Mouse (Mus musculus) frontal cortex, adult (tissue): Measurements from ENCODE around the gene Top3b.
"Not testable (repeated sequence)": the region's sequence is repeated elsewhere in the genome, so short reads cannot be mapped to it uniquely, and the experiment has no call there.

Experiments used
- ATAC-seq: cut with Nextera tagmentation; 2 replicates; pipeline ENCODE4 v1.9.2; 2017; ENCODE audit warnings: mild to moderate bottlenecking, moderate library complexity, mixed read lengths; ENCODE audit not compliant: low TSS enrichment

The Top3b gene

DNA sequence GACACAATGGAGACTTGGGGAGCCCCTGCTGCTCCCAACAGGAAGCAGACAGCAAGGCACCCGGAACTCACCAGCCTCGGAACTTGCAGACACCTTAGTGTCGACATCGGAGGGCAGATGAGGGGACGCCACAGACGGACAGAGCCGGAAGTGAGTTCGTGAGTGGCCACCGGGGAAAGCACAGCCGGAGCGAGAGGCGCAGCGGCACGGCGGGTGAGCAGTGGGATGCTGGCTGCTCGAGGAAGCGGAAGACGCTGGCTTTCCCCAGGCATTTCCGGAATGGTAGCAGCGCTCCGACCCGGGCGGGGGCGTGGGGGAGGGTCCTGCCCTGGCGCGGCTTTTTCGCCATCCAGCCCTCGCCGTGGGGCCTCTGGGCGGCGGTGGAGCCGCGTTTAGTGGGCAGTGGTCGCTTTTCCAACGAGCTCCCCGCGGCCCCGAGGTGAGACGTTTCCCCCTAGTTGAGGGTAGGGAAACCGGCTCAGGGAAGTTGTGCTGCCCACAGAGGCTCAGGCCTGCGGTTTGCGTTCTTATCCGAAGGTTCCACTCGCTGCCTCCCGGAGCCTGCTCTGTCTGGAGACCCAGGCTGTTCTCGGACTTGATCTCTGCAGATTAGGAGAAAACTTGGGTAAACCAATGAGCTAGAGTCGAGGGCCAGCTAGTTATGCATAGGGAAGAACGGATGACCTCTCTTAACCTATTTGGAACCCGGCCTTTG, at the start of gene Top3b, which contains the start of gene Vpreb1:
TSS of gene Top3b (plus strand) at position 120 of the 715 bp plus-strand sequence.
TSS of gene Vpreb1 (minus strand) at position 227 of the 715 bp plus-strand sequence.
- peak; percentile 99 for ATAC-seq

DNA sequence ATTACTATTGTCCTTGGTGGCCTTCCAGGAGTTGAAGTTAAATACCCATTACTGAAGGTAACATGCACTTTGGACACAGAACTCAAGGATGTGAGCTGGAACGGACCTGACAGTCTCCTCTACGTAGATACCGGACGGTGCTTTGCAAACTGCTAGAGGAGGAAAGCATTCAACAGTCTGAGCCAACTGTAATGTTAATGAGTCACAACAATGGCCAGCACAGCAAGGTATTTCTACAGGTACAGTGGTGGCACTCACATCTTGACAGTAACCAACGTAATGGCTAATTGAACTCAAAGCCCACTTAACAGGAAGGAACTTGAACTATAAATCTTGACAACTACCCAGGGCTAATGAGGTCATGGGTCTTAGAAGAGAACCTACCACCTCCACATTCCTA, 45.1 kb upstream of the Top3b start:
- no peak for ATAC-seq

DNA sequence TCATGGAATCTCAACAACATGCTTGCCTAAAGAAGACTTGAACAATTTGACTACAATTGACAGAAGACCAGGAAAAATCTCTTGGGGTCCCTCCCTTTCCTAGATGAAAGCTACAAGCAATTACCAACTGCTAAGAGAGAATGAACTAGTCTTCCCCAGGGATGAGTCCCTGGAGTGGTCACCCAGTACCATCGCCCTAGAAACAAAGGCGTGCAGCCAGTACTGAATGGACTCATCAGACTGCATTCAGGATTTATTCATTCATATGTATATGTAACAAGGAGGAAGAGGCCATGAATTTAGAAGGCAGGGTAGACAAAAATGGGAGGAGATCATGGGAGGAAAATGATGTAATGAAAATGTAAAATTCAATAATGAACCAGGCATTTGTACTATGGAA, 44.3 kb upstream of the Top3b start:
- no peak for ATAC-seq

DNA sequence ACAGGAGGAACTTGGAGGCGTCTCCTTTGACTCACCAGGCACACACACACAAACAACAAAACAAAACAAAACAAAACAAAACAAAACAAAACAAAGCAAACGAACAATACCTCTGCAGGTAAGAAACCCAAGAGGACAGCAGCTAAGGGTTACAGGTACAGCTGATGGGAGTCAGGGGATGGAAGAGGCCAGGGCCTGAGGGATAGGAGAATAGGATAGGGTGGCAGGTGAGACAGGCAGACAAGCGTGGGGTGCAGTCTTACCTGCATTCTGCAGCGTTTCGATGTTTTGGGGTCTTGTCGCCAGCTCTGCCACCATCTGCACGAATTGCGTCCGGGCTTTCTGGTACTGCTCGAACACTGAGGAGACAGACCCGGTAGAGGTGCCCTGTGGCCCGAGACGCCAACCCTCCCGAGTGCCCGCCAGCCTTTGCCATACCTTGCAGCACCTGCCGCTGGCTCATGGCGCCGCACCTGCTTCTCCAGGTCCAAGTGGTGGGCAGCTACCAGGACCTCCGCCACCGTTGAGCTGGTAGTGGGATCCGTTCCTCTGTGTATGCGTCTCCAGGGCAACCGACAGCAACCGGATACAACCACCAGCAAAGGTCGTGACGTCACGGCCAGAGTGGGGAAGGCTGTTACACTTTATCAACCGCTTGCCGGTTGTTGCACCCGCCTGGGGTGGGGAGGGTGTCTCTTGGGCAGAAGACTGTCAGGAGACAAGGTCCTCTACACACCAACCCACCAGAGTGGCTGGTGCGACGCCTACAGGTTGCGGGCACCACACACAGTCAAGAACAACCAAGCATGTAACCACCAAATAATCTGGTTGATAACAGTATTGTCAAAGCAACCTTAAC, 41.5 kb upstream of the Top3b start, which contains the start of gene Spag6l:
TSS of gene Spag6l (minus strand) at position 700 of the 859 bp plus-strand sequence.
- peak; percentile 95 for ATAC-seq

DNA sequence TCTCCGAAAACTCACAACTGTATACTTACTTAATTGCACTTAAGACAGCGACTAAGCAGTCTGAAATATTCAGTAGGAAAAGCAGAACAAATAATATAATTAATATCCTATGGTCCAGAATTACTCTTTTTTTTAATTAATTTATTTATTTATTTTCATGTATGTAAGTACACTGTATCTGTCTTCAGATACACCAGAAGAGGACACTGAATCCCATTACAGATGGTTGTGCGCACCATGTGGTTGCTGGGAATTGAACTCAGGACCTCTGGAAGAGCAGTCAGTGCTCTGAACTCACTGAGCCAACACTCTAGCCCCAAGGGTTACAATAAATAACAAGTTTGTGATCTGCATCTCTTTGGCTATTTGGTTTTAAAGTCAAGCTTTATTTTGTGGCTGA, 40.9 kb upstream of the Top3b start:
- ATAC-seq = no peak

DNA sequence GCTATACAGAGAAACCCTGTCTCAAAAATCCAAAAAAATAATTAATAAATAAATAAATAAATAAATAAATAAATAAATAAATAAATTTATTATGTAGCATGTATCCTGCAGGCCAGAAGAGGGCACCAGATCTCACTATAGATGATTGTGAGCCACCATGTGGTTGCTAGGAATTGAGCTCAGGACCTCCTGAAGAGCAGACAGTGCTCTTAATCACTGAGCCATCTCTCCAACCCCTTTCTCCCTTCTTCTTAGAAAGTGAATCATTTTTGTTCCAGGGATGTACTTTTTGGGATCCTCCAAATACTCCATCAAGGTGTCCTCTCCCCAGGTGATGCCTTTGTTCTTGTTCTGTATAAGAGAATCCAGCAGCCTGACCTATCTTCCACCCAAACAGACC, 21.3 kb upstream of the Top3b start:
- no peak for ATAC-seq

DNA sequence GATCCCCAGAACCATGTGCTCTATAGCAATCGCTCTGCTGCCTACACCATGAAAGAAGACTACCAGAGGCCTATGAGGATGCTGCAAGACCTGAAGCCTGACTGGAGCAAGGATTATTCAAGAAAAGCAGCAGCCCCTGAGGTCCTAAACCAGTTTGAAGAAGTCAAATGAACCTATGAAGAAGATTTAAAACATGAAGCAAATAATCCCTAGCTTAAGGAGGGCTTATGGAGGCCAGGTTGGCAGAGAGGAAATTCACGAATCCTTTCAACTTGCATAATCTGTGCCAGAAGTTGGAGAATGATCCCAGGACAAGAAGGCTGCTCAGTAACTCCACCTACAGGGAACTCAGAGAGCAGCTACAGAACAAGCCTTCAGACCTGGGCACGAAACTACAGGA, 18.1 kb upstream of the Top3b start:
- ATAC-seq = no peak

DNA sequence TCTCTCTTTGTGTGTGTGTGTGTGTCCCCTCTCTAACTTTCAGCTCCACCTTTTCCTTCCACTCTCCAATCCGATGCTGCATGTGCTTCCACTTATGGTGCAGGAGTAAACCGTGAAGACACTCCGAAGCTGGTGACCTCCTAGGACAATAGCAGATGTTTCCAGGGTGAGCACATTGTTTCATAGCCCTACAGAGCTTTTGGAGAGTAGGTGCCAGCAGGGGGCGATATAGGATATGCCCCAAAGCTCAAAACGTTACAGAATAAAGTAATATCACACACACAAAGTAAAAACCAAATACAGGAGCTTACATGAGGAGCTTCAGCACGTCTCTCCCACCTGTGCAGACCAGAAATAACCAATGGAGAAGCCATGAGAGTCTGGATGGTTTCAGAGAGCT, 15.7 kb upstream of the Top3b start:
- ATAC-seq = peak; percentile 66

DNA sequence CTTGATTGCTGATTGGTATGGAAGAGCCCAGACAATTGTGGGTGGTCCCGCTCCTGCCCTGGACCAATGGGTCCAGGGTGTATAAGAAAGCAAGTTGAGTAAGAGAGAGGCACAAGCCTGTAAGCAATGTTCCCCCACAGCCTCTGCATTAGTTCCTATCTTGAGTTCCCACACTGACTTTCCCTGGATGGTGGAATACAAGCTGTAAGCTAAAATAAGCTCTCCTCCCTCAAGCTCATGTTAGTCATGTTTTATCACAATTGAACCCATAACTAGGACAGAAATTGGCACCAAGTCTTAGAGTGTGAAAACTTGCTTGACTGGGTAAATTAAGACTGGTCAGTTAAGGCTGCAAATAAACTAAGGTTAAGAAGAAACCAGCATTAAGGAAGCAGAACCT, 15.0 kb upstream of the Top3b start:
- peak; percentile 99 for ATAC-seq

DNA sequence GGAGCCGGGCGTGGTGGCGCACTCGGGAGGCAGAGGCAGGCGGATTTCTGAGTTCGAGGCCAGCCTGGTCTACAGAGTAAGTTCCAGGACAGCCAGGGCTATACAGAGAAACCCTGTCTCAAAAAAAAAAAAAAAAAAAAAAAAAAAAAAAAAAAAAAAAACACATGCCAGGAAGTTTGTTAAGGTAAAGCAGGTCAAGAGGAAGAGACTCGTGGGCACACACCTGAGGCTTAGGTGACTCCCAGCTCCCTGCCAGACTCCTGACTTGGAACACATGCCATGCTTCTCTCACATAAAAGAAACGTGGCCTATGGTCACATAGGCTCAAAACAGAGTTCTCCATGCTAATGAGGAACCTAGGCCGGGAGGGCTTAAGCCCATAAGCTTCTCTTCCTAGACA, 14.5 kb upstream of the Top3b start:
- not testable (repeated sequence) for ATAC-seq

DNA sequence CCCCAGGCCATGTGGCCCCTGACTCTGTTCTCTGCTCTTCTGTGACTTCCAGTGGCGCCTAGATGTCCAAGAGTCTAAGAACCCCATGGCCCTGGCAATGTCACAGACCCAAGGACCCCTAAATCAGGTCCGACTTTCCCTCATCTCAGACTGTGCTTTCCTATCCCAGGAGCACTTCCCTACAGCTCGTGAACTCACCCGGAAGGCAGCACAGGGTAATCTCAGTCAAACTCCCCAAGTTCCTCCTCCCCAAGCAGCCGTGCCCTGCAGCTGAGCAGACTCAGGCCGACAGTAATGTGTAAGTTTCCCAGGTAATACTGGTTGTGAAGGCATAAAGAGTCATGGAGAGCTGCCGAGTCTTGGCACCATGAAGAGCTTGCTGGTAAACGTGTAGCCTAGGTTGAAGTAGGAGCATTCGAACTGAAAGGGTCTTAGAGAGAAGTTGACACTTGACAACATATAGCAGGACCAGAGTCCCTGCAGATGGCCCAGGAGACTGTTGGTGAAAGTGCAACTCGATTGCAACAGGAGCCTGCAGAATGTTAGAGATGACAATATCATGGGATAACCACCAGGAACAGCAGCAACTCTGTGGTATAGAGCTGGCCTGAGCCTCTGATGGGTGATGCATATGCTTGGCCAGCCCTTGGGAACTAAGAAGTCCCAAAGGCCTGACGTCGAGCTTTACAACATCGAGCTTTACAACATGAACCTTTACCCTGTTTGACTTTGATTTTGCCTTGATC, 13.6 kb upstream of the Top3b start:
- no peak for ATAC-seq

DNA sequence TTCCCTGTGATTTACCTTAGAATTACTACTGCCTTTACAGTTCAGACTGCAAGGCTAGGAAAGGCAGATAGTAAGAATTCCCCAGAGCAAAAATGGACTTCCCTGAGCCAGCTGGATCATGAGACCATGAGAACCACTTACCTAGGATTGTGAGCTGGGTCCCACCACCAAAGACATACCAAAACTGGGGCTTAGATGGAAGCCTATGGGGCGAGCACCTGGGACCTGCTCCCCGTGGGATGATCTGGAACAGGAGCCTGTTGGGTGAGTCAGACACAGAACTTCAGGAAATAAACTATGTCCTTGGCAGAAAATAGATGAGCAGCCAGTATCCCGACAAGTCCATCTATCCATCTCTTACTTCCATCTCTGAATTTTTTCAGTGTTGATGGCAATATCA, 8.2 kb upstream of the Top3b start:
- no peak for ATAC-seq

DNA sequence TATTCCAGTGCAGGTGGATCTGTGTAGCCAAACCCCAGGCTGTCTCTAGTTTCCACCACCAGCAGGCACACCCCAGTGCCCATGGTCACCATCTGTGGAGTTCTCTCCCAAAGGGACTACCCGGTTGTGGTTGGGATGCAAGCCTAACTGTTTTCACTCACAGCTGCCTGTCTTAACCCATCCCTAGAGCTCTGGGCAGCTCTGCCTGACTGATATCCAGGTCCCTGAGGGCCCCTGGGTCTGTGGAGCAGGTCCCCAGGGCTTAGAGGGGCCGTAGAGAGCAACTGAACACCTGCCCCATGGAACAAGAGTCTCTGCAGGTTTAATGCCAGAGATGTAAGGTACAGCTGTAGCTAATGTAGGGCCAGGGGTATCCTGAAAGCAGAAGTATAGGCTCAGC, 6.6 kb upstream of the Top3b start, which contains the start of gene Igll1:
TSS of gene Igll1 (minus strand) at position 8 of the 400 bp plus-strand sequence.
- ATAC-seq = no peak

DNA sequence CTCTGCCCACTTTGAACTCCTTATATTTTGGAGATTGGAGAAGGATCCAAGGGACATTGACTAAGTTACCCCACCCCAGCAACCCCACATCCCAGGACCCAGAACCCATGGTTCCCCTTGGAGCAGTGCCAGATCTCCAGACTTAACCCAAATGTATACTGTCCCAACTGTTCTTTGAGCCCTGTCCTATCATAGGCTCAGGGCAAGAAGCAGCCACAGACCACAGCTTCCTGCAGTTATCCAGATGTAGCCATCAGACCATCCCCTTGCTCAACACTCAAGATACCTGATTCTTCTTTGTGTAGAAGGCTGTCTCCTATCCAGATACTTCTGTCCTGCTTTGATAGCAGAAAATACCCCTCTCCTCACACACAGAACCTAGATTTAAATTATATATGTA, 5.3 kb upstream of the Top3b start:
- no peak for ATAC-seq

DNA sequence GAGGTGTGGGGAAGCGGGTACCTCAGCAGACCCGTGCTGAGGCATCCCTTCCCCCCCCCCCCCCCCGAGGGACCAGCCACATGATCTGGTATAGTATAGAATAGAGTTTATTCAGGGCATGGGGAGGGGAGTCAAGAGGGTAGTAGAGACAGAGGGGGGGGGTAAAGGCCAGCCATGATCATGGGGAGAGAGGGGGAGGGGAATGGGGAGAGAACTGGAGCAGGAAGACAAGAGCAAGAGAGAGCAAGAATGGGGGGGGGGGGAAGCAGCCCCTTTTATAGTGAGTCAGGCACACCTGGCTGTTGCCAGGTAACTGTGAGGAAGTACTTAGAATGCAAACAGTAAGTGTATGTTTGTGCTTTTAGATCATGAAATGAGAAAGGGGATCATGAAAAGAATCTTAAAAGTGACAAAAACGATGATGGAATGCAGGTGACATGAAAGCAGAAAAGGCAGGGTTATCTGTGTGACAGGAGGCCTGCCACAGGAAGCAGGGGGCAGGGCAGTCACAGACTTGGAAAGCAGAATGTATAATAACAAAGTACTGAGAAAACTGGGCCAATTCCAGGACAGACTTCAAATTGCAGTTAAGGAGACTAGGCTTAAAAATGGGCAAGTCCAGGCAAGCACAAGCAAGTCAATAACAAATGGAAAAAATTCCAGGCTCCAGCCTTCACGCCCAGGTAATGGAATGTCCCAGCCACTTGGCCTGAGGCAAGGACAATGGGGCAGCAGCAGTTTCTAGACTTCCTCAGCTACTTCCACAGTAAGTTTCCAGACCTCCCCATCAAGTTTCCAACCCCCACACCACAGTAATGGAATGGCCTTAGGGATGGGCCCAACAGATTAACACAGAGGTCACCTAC, 4.6 kb upstream of the Top3b start:
- no peak for ATAC-seq

DNA sequence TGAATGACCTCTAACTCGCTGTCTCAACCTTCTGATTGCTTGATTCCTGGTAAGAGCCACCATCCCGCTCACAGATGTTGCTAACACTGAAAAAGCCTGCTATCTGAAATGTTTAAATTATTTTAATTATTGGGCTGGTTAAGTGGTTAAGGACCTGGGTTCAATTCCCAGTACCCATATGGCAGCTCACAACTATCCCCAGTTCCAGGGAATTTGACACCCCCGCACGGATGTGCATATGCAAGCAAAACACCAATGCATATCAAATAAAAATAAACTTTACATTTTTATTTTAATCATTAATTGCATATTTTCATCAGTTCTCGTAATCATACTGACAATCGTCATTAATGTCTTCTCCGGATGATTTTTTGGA, 307 bp upstream of the Top3b start:
- peak; percentile 4; the same call in 1 of the 2 replicates for ATAC-seq

DNA sequence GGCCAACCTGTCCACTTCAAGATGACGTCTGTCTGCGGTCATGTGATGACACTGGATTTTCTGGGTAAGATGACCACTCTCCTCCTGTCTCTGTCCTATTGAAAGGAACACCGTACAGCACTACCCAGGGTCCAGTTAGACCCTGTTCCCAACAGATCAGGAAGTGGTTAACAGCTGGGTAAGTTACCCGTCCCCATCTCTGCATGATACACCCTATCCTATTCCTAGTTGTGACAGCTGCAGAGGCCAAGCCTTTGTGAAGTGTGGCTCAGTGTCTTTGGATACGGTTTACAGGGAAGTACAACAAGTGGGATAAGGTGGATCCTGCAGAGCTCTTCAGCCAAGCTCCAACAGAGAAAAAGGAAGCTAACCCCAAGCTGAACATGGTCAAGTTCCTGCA, 8.5 kb downstream of the Top3b start:
- no peak for ATAC-seq

DNA sequence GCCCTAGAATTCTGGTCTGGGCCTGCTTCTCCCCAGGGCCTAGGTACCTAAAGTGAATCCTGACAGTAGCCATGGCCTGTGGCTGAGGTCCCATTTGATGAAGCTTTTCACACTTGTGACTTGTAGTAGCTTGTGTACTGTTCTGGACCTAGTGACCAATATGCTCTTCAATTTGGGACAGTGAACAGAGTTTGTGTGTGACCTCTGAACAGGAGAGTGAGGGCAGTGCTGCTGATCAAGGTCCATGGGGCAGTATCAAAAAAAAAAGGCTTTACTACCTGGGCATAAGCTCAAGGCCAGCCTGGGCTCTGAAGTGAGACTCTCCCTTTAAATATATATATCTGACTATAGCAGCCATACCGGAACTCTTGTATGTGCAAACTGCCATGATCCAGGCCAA, 17.8 kb downstream of the Top3b start:
- ATAC-seq = no peak

DNA sequence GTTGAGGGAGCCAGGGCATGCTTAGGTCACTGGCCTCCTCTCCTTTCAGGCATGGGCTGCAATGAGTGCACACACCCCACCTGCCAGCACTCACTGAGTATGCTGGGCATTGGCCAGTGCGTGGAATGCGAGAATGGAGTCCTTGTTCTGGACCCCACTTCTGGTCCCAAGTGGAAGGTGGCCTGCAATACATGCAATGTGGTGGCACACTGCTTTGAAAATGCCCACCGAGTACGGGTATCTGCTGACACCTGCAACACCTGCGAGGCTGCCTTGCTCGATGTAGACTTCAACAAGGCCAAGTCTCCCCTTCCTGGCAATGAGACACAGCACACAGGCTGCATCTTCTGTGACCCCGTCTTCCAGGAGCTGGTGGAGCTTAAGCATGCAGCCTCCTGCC, 21.8 kb downstream of the Top3b start:
- no peak for ATAC-seq

DNA sequence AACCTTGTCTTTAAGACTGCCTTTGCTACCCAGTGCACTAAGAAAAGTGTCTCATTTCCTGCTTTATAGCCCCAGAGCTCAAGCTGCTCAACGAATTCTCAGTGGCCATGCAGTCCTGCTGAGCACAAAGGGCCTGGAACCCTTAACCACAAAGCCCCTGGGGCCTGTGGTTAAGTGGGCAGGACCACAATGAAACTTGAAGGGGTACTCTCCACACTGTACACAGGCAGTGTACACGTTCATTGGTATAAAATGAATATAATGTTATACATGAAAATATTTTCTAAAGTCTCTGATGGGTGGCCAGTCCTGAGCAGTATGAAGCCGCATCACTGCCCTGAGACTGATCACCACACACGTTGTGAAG, 25.5 kb downstream of the Top3b start:
- ATAC-seq = no peak

DNA sequence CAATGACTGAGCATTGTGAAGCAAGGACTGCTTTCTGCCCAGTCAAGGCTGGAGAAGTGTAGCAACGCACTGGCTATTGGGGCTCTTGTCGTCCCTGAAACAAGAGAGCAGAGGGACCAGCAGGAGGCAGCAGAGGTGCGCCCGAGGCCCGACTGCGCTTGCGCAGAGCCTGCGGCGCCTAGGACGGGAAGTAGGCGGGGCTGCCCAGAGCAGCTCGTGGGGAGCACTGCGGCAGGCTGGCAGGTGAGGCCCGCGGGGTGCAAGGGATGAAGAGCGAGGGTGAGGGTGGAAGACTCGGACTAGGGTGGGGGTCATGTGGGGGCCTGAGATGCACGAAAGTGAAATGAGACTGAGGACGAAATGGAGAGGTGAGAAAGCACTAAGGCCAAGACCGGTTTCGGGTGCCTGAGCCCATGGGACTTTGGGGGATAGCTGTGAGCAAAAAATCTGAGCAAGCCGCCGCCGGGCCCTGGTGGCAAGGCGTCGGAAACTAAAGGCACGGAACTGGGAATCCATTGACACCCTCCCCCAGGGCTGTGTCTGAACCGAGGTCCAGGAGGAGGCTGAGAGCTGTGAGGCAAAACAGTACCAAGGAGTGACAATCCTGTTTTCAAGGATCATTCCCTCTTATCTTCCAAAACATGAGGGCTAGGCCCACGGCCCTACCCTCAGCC, 26.0 kb downstream of the Top3b start, which contains the start of gene Ppm1f:
TSS of gene Ppm1f (plus strand) at position 88 of the 674 bp plus-strand sequence.
- peak; percentile 86 for ATAC-seq
